Mouse (Mus musculus) neutrophil, adult 83 days (primary cell): ENCODE data around the gene Tnnt2. TPM values are rescaled to one million over a fixed set of nuclear protein-coding genes. Genes with fewer than 3 reads are reported as not detected.

Experiments
- total RNA-seq, 2 experiments: library from RNA; stranded (reverse); gene quantifications; one replicate each; pipeline ENCODE4 v1.2.4; 2023

The Tnnt2 gene
- total RNA-seq: not detected

GRCm38 (mm10) chr1:135835716-135836483 lies at the start of gene Tnnt2:
Gene Tnnt2 (plus strand): TSS chr1:135836354.

DNA sequence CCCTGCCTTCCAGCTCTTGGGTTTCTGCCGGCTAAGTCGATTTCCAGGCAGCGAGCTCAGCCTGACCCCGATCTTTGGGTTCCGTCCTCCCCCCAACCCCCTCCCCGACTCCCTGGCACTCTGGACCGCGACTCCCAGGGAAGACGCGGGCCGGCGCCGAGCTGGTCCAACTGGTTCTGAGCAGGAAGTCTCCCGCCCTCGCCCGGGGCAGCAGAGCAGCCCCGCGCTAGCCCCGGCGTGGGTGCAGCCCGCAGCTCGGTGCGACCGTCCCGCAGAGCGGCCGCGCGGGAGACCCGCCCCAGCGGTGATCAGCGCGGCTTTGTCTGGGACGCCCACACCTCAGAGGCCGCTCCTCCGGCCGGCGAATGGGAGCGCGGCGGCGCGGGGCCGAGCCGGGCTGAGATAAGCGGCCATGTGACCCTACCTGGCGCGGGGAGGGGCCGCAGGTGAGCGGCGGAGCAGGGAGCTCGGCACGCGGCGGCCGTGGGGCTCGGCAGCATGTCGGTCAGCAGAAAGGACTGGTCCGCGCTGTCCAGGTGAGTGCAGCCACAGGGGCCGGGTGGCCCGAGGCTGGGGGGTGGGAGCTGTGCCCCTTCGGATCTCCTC lies 17.6 kb upstream of the Tnnt2 start, which contains the start of gene Lad1:
Gene Lad1 (plus strand): TSS at position 118 of the 606 bp plus-strand sequence.

Other genes with a start within 250 kb of the Tnnt2 start
- 10 to 100 TPM; 20.2 to 22.9 TPM for gene Nav1, start 229.1 kb upstream of the Tnnt2 start, total RNA-seq
- gene Csrp1, start 116.3 kb upstream of the Tnnt2 start, total RNA-seq: 10 to 100 TPM; 39.7 to 48.0 TPM
- under 1 TPM in 1 of 2 experiments, not detected in 1; 0.66 TPM for gene Phlda3, start 70.2 kb upstream of the Tnnt2 start, total RNA-seq
- gene Tnni1, start 56.9 kb upstream of the Tnnt2 start, total RNA-seq: not detected
- not detected for gene Lad1, start 17.8 kb upstream of the Tnnt2 start, total RNA-seq
- gene Pkp1, start 82.9 kb downstream of the Tnnt2 start, total RNA-seq: not detected
- gene Igfn1, start 170.0 kb downstream of the Tnnt2 start, total RNA-seq: not detected
- 1 to 10 TPM; 4.2 to 8.3 TPM for gene Tmem9, start 171.8 kb downstream of the Tnnt2 start, total RNA-seq
- not detected for gene Ascl5, start 214.4 kb downstream of the Tnnt2 start, total RNA-seq
- gene Cacna1s, start 216.4 kb downstream of the Tnnt2 start, total RNA-seq: not detected